Mouse (Mus musculus) heart, postnatal 0 days (tissue): Measurements from ENCODE around the gene Cds1. TPM values are rescaled to one million over a fixed set of nuclear protein-coding genes. Genes with fewer than 3 reads are reported as not detected.

Experiments
- ATAC-seq: fragments of 200-750 bp; cut with Nextera tagmentation; 2 replicates; pipeline ENCODE4 v1.8.0; 2017; ENCODE audit warnings: low read depth, moderate number of reproducible peaks, moderate library complexity; ENCODE audit not compliant: insufficient read depth
- DNase-seq: peaks from one replicate; pipeline ENCODE4 v3.0.0-alpha.2; 2016; ENCODE audit warnings: low spot score
- H3K27ac ChIP-seq: fragments of 300-500 bp; sonication (generic); 2 replicates; pipeline ENCODE4 v1.5.1; 2014; ENCODE audit warnings: low read depth, mild to moderate bottlenecking
- H3K27me3 ChIP-seq: fragments of 300-500 bp; sonication (generic); 2 replicates; pipeline ENCODE4 v1.6.1; 2014; ENCODE audit warnings: low read length, mixed read lengths; ENCODE audit not compliant: control insufficient read depth, insufficient read depth
- H3K36me3 ChIP-seq: fragments of 300-500 bp; sonication (generic); replicated peaks from 2 replicates; pipeline ENCODE4 v1.6.1; 2014; ENCODE audit warnings: low read length, mixed read lengths; ENCODE audit not compliant: control insufficient read depth, insufficient read depth
- H3K4me1 ChIP-seq: fragments of 300-500 bp; sonication (generic); 2 replicates; pipeline ENCODE4 v1.6.1; 2014; ENCODE audit warnings: antibody characterized with exemption; ENCODE audit not compliant: control insufficient read depth, insufficient read depth
- H3K4me2 ChIP-seq: fragments of 300-500 bp; sonication (generic); 2 replicates; pipeline ENCODE4 v1.6.1; 2014; ENCODE audit warnings: low read depth, mild to moderate bottlenecking, low read length, moderate library complexity
- H3K4me3 ChIP-seq: fragments of 300-500 bp; sonication (generic); 2 replicates; pipeline ENCODE4 v1.5.1; 2014; ENCODE audit warnings: low read depth, low read length
- H3K9ac ChIP-seq: fragments of 300-500 bp; sonication (generic); replicated peaks from 2 replicates; pipeline ENCODE4 v1.6.1; 2014; ENCODE audit warnings: low read depth, low read length, mixed read lengths
- H3K9me3 ChIP-seq: fragments of 300-500 bp; sonication (generic); replicated peaks from 2 replicates; pipeline ENCODE4 v1.6.1; 2016; ENCODE audit warnings: low read length; ENCODE audit not compliant: control insufficient read depth
- CTCF ChIP-seq: IDR thresholded peaks from 2 replicates; pipeline ENCODE4 v1.5.1; 2016; ENCODE audit warnings: antibody characterized with exemption, control low read depth, low read depth
- EP300 ChIP-seq: IDR thresholded peaks from 2 replicates; pipeline ENCODE4 v1.6.1; 2016; ENCODE audit warnings: antibody characterized with exemption, low read depth
- WGBS: fragments of 180-500 bp; shearing (Covaris S2); extraction: QIAGEN DNeasy Blood & Tissue Kit; methylation state at CpG from one replicate; pipeline ENCODE4 v1.1.7; 2014; 5-methylcytosine and 5-hydroxymethylcytosine counted together
- polyA plus RNA-seq: library from polyadenylated mRNA; unstranded; fragments of >200 nt; fragmentation: Nextera tagmentation; extraction: Ambion mirVana; gene quantifications from 2 replicates; pipeline ENCODE4 v1.2.1, GENCODE M21; 2015
- total RNA-seq: library from RNA; depleted of rRNA; stranded (reverse); fragments of >200 nt; gene quantifications from 2 replicates; pipeline ENCODE4 v1.2.3, GENCODE M21; 2014; ENCODE audit warnings: low replicate concordance; rRNA removed

Cds1 gene
- 7.0 and 7.1 TPM in 2 replicates for total RNA-seq
- polyA plus RNA-seq = 0.45 and 0.48 TPM in 2 replicates

DNA sequence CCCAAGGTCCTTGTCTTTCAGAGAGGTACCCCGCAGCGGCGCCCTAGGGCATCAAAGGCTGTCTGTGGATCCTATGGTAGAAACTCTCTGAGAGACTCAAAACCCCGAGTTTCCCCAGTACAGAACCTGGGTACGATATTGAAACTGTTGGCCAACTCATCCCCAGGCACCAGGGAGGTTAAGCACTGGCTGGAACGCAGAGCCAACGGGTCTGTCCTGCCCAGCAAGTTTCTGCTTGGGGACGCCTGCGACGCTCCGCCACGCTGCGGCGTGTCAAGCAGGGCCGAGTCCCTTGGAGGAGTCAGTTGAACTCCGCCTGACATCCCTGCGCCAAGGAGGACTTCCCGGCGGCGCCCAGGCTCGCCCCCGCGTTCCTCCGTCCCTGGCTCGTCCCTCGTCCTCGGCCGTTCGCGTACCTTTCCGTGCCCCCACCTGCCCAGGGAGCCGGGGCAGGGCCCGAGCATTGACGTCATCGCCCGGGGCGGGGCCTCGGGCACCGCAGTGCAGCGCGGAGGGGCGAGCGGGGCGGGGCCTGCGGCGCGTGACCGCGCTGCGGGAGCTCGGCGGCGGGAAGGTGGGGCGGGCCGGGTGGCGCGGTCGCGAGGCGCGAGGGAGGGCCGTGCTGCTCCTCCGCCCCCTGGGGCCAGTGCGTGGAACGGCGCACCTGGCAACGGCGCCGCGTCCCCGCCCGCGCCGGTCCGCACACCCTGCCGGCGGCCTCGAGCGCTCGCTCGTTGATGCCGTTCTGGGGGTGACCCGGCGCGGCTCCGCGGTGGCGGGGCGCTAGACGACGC is at the start of gene Cds1:
TSS of gene Cds1 (plus strand) at position 577 of the 794 bp plus-strand sequence.
- peak; percentile 27 for DNase-seq
- peak; percentile 77 for ATAC-seq
- TF ChIP-seq CTCF (no peak), EP300 (no peak)
- Histone ChIP-seq H3K4me2 (peak within 1 kb of the TSS; percentile 100), H3K4me3 (peak within 1 kb of the TSS; percentile 68), H3K4me1 (no peaks in the 10 kb centered on the region), H3K36me3 (no peaks in the 10 kb centered on the region), H3K9me3 (no peaks in the 10 kb centered on the region), H3K27ac (no peak within 1 kb of the TSS), H3K27me3 (peaks cover 58% of the 10 kb centered on the region), H3K9ac (peak within 1 kb of the TSS; percentile 52)
- under 1% methylated on average over 77 of the region's 91 CpGs for WGBS

DNA sequence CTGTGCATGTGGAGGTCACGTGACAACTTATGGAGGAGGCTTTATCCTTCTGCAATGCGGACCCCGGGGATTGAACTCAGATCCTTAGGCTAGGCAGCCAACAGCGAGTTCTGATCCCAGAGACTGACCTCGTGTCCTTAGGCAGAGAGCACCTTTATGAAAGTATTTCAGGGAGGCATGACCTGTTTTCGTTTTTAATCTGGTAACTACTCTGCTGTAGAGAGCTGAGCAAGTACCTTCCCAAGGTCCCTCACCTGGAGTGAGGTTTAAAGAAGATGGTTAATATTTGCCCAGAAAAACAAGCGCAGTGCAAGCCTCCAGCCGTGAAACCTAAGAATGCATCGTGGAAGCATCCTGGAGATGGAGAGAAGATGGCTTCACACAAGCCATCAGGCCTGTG is 40.7 kb upstream of the Cds1 start:
- Histone ChIP-seq H3K27ac (no peak overlapping the region), H3K27me3 (no peaks in the 10 kb centered on the region), H3K9ac (no peak overlapping the region), H3K9me3 (no peaks in the 10 kb centered on the region), H3K4me1 (no peaks in the 10 kb centered on the region), H3K36me3 (no peaks in the 10 kb centered on the region), H3K4me3 (no peak overlapping the region), H3K4me2 (no peak overlapping the region)
- 82% methylated on average over 9 of the region's 9 CpGs for WGBS
- ATAC-seq = no peak
- DNase-seq = no peak
- TF ChIP-seq CTCF (no peak), EP300 (no peak)

GRCm38 (mm10) chr5:101724756-101725155 is 40.2 kb upstream of the Cds1 start:
- H3K36me3 ChIP-seq = no peaks in the 10 kb centered on the region
- no peak overlapping the region for H3K9ac ChIP-seq
- TF ChIP-seq EP300 (no peak), CTCF (no peak)
- no peak overlapping the region for H3K27ac ChIP-seq
- DNase-seq (no peak), ATAC-seq (no peak)
- WGBS = 91% methylated on average over 16 of the region's 16 CpGs
- no peak overlapping the region for H3K4me3 ChIP-seq
- H3K4me1 ChIP-seq = no peaks in the 10 kb centered on the region
- H3K27me3 ChIP-seq = no peaks in the 10 kb centered on the region
- no peaks in the 10 kb centered on the region for H3K9me3 ChIP-seq
- H3K4me2 ChIP-seq = no peak overlapping the region

DNA sequence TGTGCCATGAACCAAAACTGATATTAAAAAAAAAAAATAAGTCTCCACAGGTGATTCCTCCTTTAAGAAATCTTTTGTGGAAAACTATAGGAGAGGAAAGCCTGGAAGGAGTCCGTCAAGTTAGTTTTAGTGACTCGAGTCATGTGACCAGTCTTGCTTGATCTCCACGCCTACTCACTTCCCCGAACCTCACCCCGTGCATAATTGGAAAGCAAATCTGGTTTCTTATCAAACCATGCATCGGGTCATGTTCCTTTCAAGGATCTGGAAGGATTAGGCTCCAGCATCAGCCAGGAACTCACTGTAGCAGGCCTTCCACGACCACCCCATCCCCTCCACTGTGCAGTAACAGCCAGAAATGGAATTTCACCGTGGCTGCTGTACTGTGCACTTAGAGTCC is 39.2 kb upstream of the Cds1 start:
- Histone ChIP-seq H3K4me3 (no peak overlapping the region), H3K27ac (no peak overlapping the region), H3K9ac (no peak overlapping the region), H3K4me2 (no peak overlapping the region), H3K27me3 (no peaks in the 10 kb centered on the region), H3K9me3 (no peaks in the 10 kb centered on the region), H3K4me1 (no peaks in the 10 kb centered on the region), H3K36me3 (no peaks in the 10 kb centered on the region)
- TF ChIP-seq EP300 = no peak
- TF ChIP-seq CTCF = no peak
- no peak for ATAC-seq
- DNase-seq = no peak
- 62% methylated on average over 8 of the region's 8 CpGs for WGBS

- H3K36me3 ChIP-seq = no peaks in the 10 kb centered on the region
- TF ChIP-seq EP300 = no peak
- TF ChIP-seq CTCF = no peak
- no peak overlapping the region for H3K27ac ChIP-seq
- DNase-seq (no peak), ATAC-seq (no peak)
- H3K27me3 ChIP-seq = no peaks in the 10 kb centered on the region
- no peaks in the 10 kb centered on the region for H3K9me3 ChIP-seq
- no peak overlapping the region for H3K9ac ChIP-seq
- H3K4me3 ChIP-seq = no peak overlapping the region
- WGBS = 62% methylated on average over 6 of the region's 6 CpGs
- H3K4me2 ChIP-seq = no peak overlapping the region
- H3K4me1 ChIP-seq = no peaks in the 10 kb centered on the region
These were observed 38.6 kb upstream of the Cds1 start for GRCm38 (mm10) chr5:101726371-101726770.
